Mouse (Mus musculus) liver, postnatal 0 days (tissue): ENCODE measurements around the gene Mrpl36. TPM values are rescaled to one million over a fixed set of nuclear protein-coding genes. Genes with fewer than 3 reads are reported as not detected.

Experiments used
- ATAC-seq: fragments of 200-750 bp; cut with Nextera tagmentation; 2 replicates; pipeline ENCODE4 v1.8.0; 2017; ENCODE audit warnings: mild to moderate bottlenecking, moderate library complexity
- DNase-seq: peaks from one replicate; pipeline ENCODE4 v3.0.0-alpha.2; 2016
- H3K27ac ChIP-seq: fragments of 300-500 bp; sonication (generic); 2 replicates; pipeline ENCODE4 v1.5.1; 2014; ENCODE audit warnings: antibody characterized with exemption, moderate library complexity, mild to moderate bottlenecking, low read depth
- H3K27me3 ChIP-seq: fragments of 300-500 bp; sonication (generic); 2 replicates; pipeline ENCODE4 v1.6.1; 2014; ENCODE audit warnings: low read length, control low read depth, mixed read lengths; ENCODE audit not compliant: insufficient read depth
- H3K36me3 ChIP-seq: fragments of 300-500 bp; sonication (generic); replicated peaks from 2 replicates; pipeline ENCODE4 v1.6.1; 2014; ENCODE audit warnings: mild to moderate bottlenecking, control low read depth, low read length, moderate library complexity, mixed read lengths; ENCODE audit not compliant: insufficient read depth
- H3K4me1 ChIP-seq: fragments of 300-500 bp; sonication (generic); 2 replicates; pipeline ENCODE4 v1.6.1; 2014; ENCODE audit warnings: antibody characterized with exemption, mild to moderate bottlenecking, control low read depth; ENCODE audit not compliant: insufficient read depth
- H3K4me2 ChIP-seq: fragments of 300-500 bp; sonication (generic); 2 replicates; pipeline ENCODE4 v1.6.1; 2014; ENCODE audit warnings: low read depth, mild to moderate bottlenecking, low read length, moderate library complexity, mixed read lengths
- H3K4me3 ChIP-seq: fragments of 300-500 bp; sonication (generic); 2 replicates; pipeline ENCODE4 v1.5.1; 2014; ENCODE audit warnings: low read depth, low read length
- H3K9ac ChIP-seq: fragments of 300-500 bp; sonication (generic); replicated peaks from 2 replicates; pipeline ENCODE4 v1.6.1; 2014; ENCODE audit warnings: mild to moderate bottlenecking, moderate library complexity
- H3K9me3 ChIP-seq: fragments of 300-500 bp; sonication (generic); 2 replicates; pipeline ENCODE4 v1.6.1; 2016; ENCODE audit warnings: mild to moderate bottlenecking, control low read depth, low read length, mixed read lengths
- CTCF ChIP-seq: sonication (generic); IDR thresholded peaks from 2 replicates; pipeline ENCODE4 v1.5.1; 2016; ENCODE audit warnings: antibody characterized with exemption, low read depth
- EP300 ChIP-seq: IDR thresholded peaks from 2 replicates; pipeline ENCODE4 v1.6.1; 2016; ENCODE audit warnings: antibody characterized with exemption, low read depth, mild to moderate bottlenecking
- WGBS: fragments of 180-500 bp; shearing (Covaris S2); extraction: QIAGEN DNeasy Blood & Tissue Kit; methylation state at CpG from one replicate; pipeline ENCODE4 v1.1.7; 2014; ENCODE audit not compliant: insufficient replicate concordance; 5-methylcytosine and 5-hydroxymethylcytosine counted together
- polyA plus RNA-seq: library from polyadenylated mRNA; unstranded; fragments of >200 nt; fragmentation: Nextera tagmentation; extraction: Ambion mirVana; gene quantifications from 2 replicates; pipeline ENCODE4 v1.2.1, GENCODE M21; 2015

Gene Mrpl36
- polyA plus RNA-seq, 1 experiment from 2014 or later: 90.4 TPM

GRCm38 (mm10) chr13:73350741-73351140 lies 22.4 kb downstream of the Mrpl36 start:
- 0 out of 2 replicates have a peak, but pooled peaks cover 4% of the 10 kb centered on the region for H3K27me3 ChIP-seq
- no peaks in the 10 kb centered on the region for H3K4me1 ChIP-seq
- H3K36me3 ChIP-seq: no peaks in the 10 kb centered on the region
- 77% methylated on average over 9 of the region's 9 CpGs for WGBS
- ATAC-seq (no peak), DNase-seq (no peak)
- H3K9me3 ChIP-seq: no peaks in the 10 kb centered on the region
- H3K4me3 ChIP-seq: no peak overlapping the region
- no peak overlapping the region for H3K4me2 ChIP-seq
- no peak overlapping the region for H3K9ac ChIP-seq
- no peak for TF ChIP-seq EP300
- no peak for TF ChIP-seq CTCF
- no peak overlapping the region for H3K27ac ChIP-seq

GRCm38 (mm10) chr13:73351910-73352309 lies 23.6 kb downstream of the Mrpl36 start:
- no peak for ATAC-seq
- Histone ChIP-seq H3K9ac (no peak overlapping the region), H3K4me2 (no peak overlapping the region), H3K4me1 (no peaks in the 10 kb centered on the region), H3K27ac (no peak overlapping the region), H3K36me3 (no peaks in the 10 kb centered on the region), H3K9me3 (no peaks in the 10 kb centered on the region), H3K27me3 (0 out of 2 replicates have a peak, but pooled peaks cover 4% of the 10 kb centered on the region), H3K4me3 (no peak overlapping the region)
- TF ChIP-seq CTCF: peak; percentile 42
- TF ChIP-seq EP300: no peak
- no peak for DNase-seq
- 43% methylated on average over 3 of the region's 3 CpGs for WGBS

- H3K4me3 ChIP-seq: no peak overlapping the region
- H3K36me3 ChIP-seq: no peaks in the 10 kb centered on the region
- H3K4me1 ChIP-seq: no peaks in the 10 kb centered on the region
- no peak overlapping the region for H3K9ac ChIP-seq
- H3K4me2 ChIP-seq: no peak overlapping the region
- 0 out of 2 replicates have a peak, but pooled peaks cover 4% of the 10 kb centered on the region for H3K27me3 ChIP-seq
- H3K9me3 ChIP-seq: no peaks in the 10 kb centered on the region
- no peak for TF ChIP-seq EP300
- no peak for TF ChIP-seq CTCF
- no peak overlapping the region for H3K27ac ChIP-seq
- ATAC-seq (no peak), DNase-seq (no peak)
Observed at GRCm38 (mm10) chr13:73352491-73352890, 24.2 kb downstream of the Mrpl36 start.

GRCm38 (mm10) chr13:73357106-73357505 lies 28.8 kb downstream of the Mrpl36 start:
- ATAC-seq (no peak), DNase-seq (no peak)
- no peak for TF ChIP-seq CTCF
- TF ChIP-seq EP300: no peak
- no peak overlapping the region for H3K27ac ChIP-seq
- no peak overlapping the region for H3K4me3 ChIP-seq
- H3K4me1 ChIP-seq: no peaks in the 10 kb centered on the region
- no peaks in the 10 kb centered on the region for H3K27me3 ChIP-seq
- no peak overlapping the region for H3K4me2 ChIP-seq
- H3K36me3 ChIP-seq: no peaks in the 10 kb centered on the region
- no peak overlapping the region for H3K9ac ChIP-seq
- no peaks in the 10 kb centered on the region for H3K9me3 ChIP-seq
- 78% methylated on average over 3 of the region's 3 CpGs for WGBS

GRCm38 (mm10) chr13:73373367-73373766 lies 45.1 kb downstream of the Mrpl36 start:
- no peak overlapping the region for H3K4me3 ChIP-seq
- no peaks in the 10 kb centered on the region for H3K9me3 ChIP-seq
- WGBS: 65% methylated on average over 4 of the region's 4 CpGs
- TF ChIP-seq EP300 (no peak), CTCF (no peak)
- no peak for DNase-seq
- H3K27me3 ChIP-seq: no peaks in the 10 kb centered on the region
- no peak overlapping the region for H3K27ac ChIP-seq
- H3K36me3 ChIP-seq: no peaks in the 10 kb centered on the region
- H3K4me1 ChIP-seq: no peaks in the 10 kb centered on the region
- no peak for ATAC-seq
- no peak overlapping the region for H3K4me2 ChIP-seq
- H3K9ac ChIP-seq: no peak overlapping the region

GRCm38 (mm10) chr13:73374612-73375011 lies 46.3 kb downstream of the Mrpl36 start:
- Histone ChIP-seq H3K4me2 (no peak overlapping the region), H3K9me3 (no peaks in the 10 kb centered on the region), H3K9ac (no peak overlapping the region), H3K4me3 (no peak overlapping the region), H3K4me1 (no peaks in the 10 kb centered on the region), H3K27me3 (no peaks in the 10 kb centered on the region), H3K27ac (no peak overlapping the region), H3K36me3 (no peaks in the 10 kb centered on the region)
- ATAC-seq (no peak), DNase-seq (no peak)
- WGBS: 71% methylated on average over 2 of the region's 2 CpGs
- TF ChIP-seq EP300 (no peak), CTCF (no peak)

GRCm38 (mm10) chr13:73377637-73378036 lies 49.3 kb downstream of the Mrpl36 start:
- no peaks in the 10 kb centered on the region for H3K27me3 ChIP-seq
- ATAC-seq: no peak
- no peak overlapping the region for H3K4me3 ChIP-seq
- no peaks in the 10 kb centered on the region for H3K36me3 ChIP-seq
- DNase-seq: no peak
- H3K9ac ChIP-seq: no peak overlapping the region
- no peak overlapping the region for H3K4me2 ChIP-seq
- no peaks in the 10 kb centered on the region for H3K4me1 ChIP-seq
- H3K27ac ChIP-seq: no peak overlapping the region
- WGBS: 71% methylated on average over 9 of the region's 9 CpGs
- no peaks in the 10 kb centered on the region for H3K9me3 ChIP-seq
- no peak for TF ChIP-seq EP300
- no peak for TF ChIP-seq CTCF

Other genes with a start within 250 kb of the Mrpl36 start
- not detected in 2 replicates for gene Irx4, start 68.0 kb upstream of the Mrpl36 start, polyA plus RNA-seq
- gene Ndufs6, start within 50 bp of the Mrpl36 start, polyA plus RNA-seq: 291 TPM in 2 replicates
- 31.0 and 32.4 TPM in 2 replicates for gene Lpcat1, start 138.7 kb downstream of the Mrpl36 start, polyA plus RNA-seq
- 0.22 and 0.34 TPM in 2 replicates for gene Slc6a3, start 208.2 kb downstream of the Mrpl36 start, polyA plus RNA-seq